In the genomic region with DNA sequence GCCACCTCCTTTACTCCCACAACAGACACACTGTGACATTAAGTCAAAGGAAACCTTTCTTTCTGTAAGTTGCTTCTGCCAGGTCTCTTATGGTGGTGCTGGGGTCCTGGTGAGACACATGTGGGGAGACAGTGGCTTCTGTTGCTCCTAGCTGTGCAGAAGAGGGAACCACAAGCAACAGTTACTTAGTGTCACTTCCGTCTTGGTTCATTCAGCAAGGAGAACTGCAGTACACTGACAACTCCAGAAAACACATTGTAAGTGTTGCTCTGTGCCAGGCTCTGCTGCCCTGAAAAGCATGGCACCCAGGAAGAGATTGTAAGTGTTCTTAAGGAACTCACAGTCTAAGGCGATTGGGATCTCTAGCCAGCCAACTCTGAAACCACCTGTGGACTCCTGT, we compare ENCODE assay signal across 8 mouse cellular contexts. TPM values are rescaled to one million over a fixed set of nuclear protein-coding genes. Genes with fewer than 3 reads are reported as not detected.
DNase-seq lines count a peak whose midpoint lies in the region; ATAC-seq and TF ChIP-seq lines count a peak whose summit lies in the region.

Fuca2 (plus strand) TSS at position 210 of the 400 bp plus-strand sequence.

- TF ChIP-seq EP300 in heart, postnatal 0 days (IDR thresholded peaks at IDR 0.05; ENCODE audit: low read depth) = no peak

- H3K36me3 ChIP-seq in neural tube, embryonic 11.5 days (ENCODE audit: control insufficient read depth, insufficient read depth, low read length) = no peaks in the 10 kb centered on the region
- 0 out of 2 replicates have a peak, but pooled peaks cover 4% of the 10 kb centered on the region for H3K36me3 ChIP-seq in heart, postnatal 0 days (replicated peaks; ENCODE audit: control insufficient read depth, insufficient read depth, low read length)

- intact Hi-C loops in left cerebral cortex, postnatal 4 days (cut with DNase I) = no loop called here

- no peak for ATAC-seq in neural tube, embryonic 11.5 days (ENCODE audit: insufficient read depth, low FRiP score, low TSS enrichment)
- ATAC-seq in erythroblast, adult 5-6 weeks (replicated peaks; ENCODE audit: low FRiP score, poor library complexity, severe bottlenecking) = no peak
- ATAC-seq in heart, postnatal 0 days (ENCODE audit: insufficient read depth, low read depth) = no peak

- 88% methylated on average over 2 of the region's 2 CpGs for WGBS in neural tube, embryonic 11.5 days
- 82% methylated on average over 2 of the region's 2 CpGs for WGBS in heart, postnatal 0 days

- H3K9me3 ChIP-seq in neural tube, embryonic 11.5 days (ENCODE audit: control insufficient read depth, low read length) = no peaks in the 10 kb centered on the region
- no peaks in the 10 kb centered on the region for H3K9me3 ChIP-seq in heart, postnatal 0 days (replicated peaks; ENCODE audit: control insufficient read depth, low read length)

- H3K9ac ChIP-seq in neural tube, embryonic 11.5 days (ENCODE audit: low read length) = no peak within 1 kb of the TSS
- peak within 1 kb of the TSS; percentile 56; the same call in 1 of the 2 replicates for H3K9ac ChIP-seq in heart, postnatal 0 days (replicated peaks; ENCODE audit: low read depth, low read length)

- H3K27ac ChIP-seq in neural tube, embryonic 11.5 days (ENCODE audit: low read depth, low read length) = no peak within 1 kb of the TSS
- no peak within 1 kb of the TSS for H3K27ac ChIP-seq in heart, postnatal 0 days (ENCODE audit: low read depth)

- no peaks in the 10 kb centered on the region for H3K27me3 ChIP-seq in neural tube, embryonic 11.5 days (ENCODE audit: control insufficient read depth, insufficient read depth, low read length)
- no peaks in the 10 kb centered on the region for H3K27me3 ChIP-seq in heart, postnatal 0 days (ENCODE audit: control insufficient read depth, insufficient read depth, low read length)

- no peaks in the 10 kb centered on the region for H3K4me1 ChIP-seq in neural tube, embryonic 11.5 days (ENCODE audit: control insufficient read depth, insufficient read depth, low read length)
- H3K4me1 ChIP-seq in heart, postnatal 0 days (ENCODE audit: control insufficient read depth, insufficient read depth) = peaks cover 20% of the 10 kb centered on the region

- DNase-seq in neural tube, embryonic 11.5 days (ENCODE audit: low spot score) = no peak
- no peak for DNase-seq in neural tube, embryonic 10.5 days (ENCODE audit: extremely low spot score, low spot score)
- no peak for DNase-seq in heart, postnatal 0 days (ENCODE audit: low spot score)
- DNase-seq in left cerebral cortex, postnatal 4 days = no peak
- peak; percentile 22 for DNase-seq in naive thymus-derived CD4-positive, alpha-beta T cell, adult 2 months (ENCODE audit: low read depth)
- DNase-seq in cerebellum, postnatal 10 days = no peak
- no peak for DNase-seq in right cerebral cortex, postnatal 4 days

- no peak for TF ChIP-seq CTCF in heart, postnatal 0 days (IDR thresholded peaks at IDR 0.05; ENCODE audit: low read depth)

- no peak within 1 kb of the TSS for H3K4me2 ChIP-seq in neural tube, embryonic 11.5 days (ENCODE audit: low read depth)
- peak within 1 kb of the TSS; percentile 70; the same call in 1 of the 2 replicates for H3K4me2 ChIP-seq in heart, postnatal 0 days (ENCODE audit: low read depth, low read length)

- no peak within 1 kb of the TSS for H3K4me3 ChIP-seq in neural tube, embryonic 11.5 days (ENCODE audit: low read depth, low read length)
- no peak within 1 kb of the TSS for H3K4me3 ChIP-seq in heart, postnatal 0 days (ENCODE audit: low read depth, low read length)

RNA-seq across cellular contexts. Expression of gene Fuca2, which starts in this region (rescaled TPM):
- polyA plus RNA-seq in neural tube, embryonic 11.5 days (2014; fragmentation: Nextera tagmentation; extraction: Ambion mirVana) = 24.9 and 25.1 TPM in 2 replicates
- total RNA-seq in erythroblast, adult 5-6 weeks (2015; ENCODE audit: low replicate concordance) = 22.2 and 62.3 TPM in 2 replicates
- total RNA-seq in erythroblast, adult 5-6 weeks (2017; ENCODE audit: low replicate concordance) = 11.2 and 12.1 TPM in 2 replicates
- total RNA-seq in heart, postnatal 0 days (2014; rRNA removed; ENCODE audit: low replicate concordance) = 63.9 and 78.7 TPM in 2 replicates
- polyA plus RNA-seq in heart, postnatal 0 days (2015; fragmentation: Nextera tagmentation; extraction: Ambion mirVana) = 289 and 361 TPM in 2 replicates
- 10 to 100 TPM; 28.4 to 30.1 TPM for total RNA-seq in left cerebral cortex, postnatal 4 days (2021)

Comparison
In these comparisons a context has a peak if more than half of its experiments do, and no peak if none do; other contexts are left out.
1. RNA of gene Fuca2 (polyA plus RNA-seq): 289 to 361 TPM in heart, postnatal 0 days; 24.9 to 25.1 TPM in neural tube, embryonic 11.5 days; every median in the first group is over 10 times any median in the second.